Mouse (Mus musculus): ENCODE results near the gene Hephl1.
A peak's percentile ranks its signal among the peaks of the same experiment; 100 is the strongest.

DNA sequence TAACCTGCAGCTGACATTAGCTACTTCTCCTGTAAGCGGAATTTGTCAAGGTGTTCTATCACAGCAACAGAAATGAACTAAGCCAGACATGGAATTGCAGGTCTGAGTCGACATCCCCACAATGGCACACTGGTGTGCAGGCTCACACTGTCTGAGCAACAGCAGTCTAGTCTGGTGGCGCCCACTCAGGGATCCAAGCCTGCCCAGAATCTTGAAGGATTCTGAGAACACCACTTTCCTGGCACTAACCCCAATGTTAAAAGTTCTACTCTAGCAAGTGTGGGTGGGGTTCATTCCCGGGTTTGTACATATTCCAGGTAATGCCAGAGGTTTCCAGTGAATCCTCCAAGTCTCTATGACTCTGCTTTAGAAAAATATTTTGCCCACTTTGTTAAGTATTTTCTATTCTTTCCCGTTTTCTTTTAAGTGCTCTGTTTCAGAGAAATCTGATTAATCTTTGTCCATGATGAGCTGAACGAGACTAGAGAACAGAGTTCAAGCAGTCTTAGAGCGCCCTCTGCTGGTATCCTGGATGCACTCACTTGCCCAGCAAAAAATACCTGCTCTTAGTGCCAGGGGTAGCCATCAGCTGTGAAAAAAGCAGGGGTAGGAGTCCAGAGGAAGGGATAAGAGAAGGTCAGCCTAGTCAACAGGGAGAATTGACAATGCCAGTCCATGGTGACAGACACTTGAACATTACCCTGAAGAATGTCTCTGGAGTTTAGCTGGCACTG lies 96.5 kb downstream of the Hephl1 start:
- TF ChIP-seq ETS1 (conservative IDR thresholded peaks at IDR 0.05; ENCODE audit: low read depth, low read length) = no peak
- TF ChIP-seq CTCF (conservative IDR thresholded peaks at IDR 0.05 in 1 of 2, IDR thresholded peaks at IDR 0.05 in 1 of 2; ENCODE audit: low read depth in 2 of 2, low read length in 2 of 2) = peak; percentile 91 to 96
- peak; percentile 92 for TF ChIP-seq SMC3 (IDR thresholded peaks at IDR 0.05; ENCODE audit: low read depth, low read length)
- TF ChIP-seq EP300 (IDR thresholded peaks at IDR 0.05; ENCODE audit: low read length) = no peak
- TF ChIP-seq USF2 (conservative IDR thresholded peaks at IDR 0.05; ENCODE audit: low read depth, low read length) = no peak
- TF ChIP-seq KAT2A (IDR thresholded peaks at IDR 0.05; ENCODE audit: insufficient replicate concordance, low read length) = no peak
- TF ChIP-seq JUND (conservative IDR thresholded peaks at IDR 0.05; ENCODE audit: low read depth, low read length) = no peak
- no peak for TF ChIP-seq MAX (IDR thresholded peaks at IDR 0.05; ENCODE audit: low read length)
